Mouse (Mus musculus): ENCODE measurements at regions not wholly inside any gene's neighbourhood (a gene's known extent, or its start where the extent isn't known, plus 50 kb on each side); places are given as distances from the start of the nearest gene placed in this dataset.

- no peaks in the 10 kb centered on the region for H3K27me3 ChIP-seq (replicated peaks; ENCODE audit: control insufficient read depth, insufficient read depth, low read length)
- 84% methylated on average over 6 of the region's 6 CpGs for WGBS
- no peak overlapping the region for H3K4me2 ChIP-seq (ENCODE audit: low read depth, low read length)
- no peak for DNase-seq (ENCODE audit: low spot score)
- H3K9me3 ChIP-seq (ENCODE audit: control insufficient read depth, low read length), result no peaks in the 10 kb centered on the region
- no peak for ATAC-seq (ENCODE audit: low read depth)
- H3K9ac ChIP-seq (ENCODE audit: low read depth, low read length), result no peak overlapping the region
- no peaks in the 10 kb centered on the region for H3K36me3 ChIP-seq (ENCODE audit: control insufficient read depth, insufficient read depth, low read length)
- no peak overlapping the region for H3K27ac ChIP-seq (replicated peaks; ENCODE audit: low read depth, low read length)
- no peaks in the 10 kb centered on the region for H3K4me1 ChIP-seq (ENCODE audit: control insufficient read depth, insufficient read depth, low read length)
- H3K4me3 ChIP-seq (ENCODE audit: low read depth, low read length), result no peak overlapping the region
Observed at GRCm38 (mm10) chr12:25938856-25939255, 476.2 kb downstream of the Rnf144a start.

DNA sequence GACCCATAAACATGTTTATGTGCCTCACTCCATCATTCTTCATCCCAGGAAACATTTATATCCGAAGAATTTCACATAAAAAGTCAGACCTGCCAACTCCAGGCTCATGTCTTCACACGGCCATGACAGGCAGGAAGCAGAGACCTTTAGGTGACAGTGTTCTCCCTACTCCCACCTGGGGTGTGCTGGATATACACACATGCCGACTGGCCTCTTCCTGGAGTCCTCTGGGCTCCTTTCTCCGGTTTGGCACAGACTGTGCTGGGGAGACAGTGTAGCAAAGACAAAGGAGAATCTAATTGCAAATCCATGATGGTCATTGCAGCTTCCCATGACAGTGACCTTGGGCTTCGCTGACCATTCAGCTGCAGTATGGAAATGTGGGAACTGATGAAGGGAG lies 480.1 kb downstream of the Rnf144a start:
- 77% methylated on average over 5 of the region's 5 CpGs for WGBS
- Histone ChIP-seq H3K4me3 (ENCODE audit: low read depth, low read length) (no peak overlapping the region), H3K27me3 (replicated peaks; ENCODE audit: control insufficient read depth, insufficient read depth, low read length) (no peaks in the 10 kb centered on the region), H3K36me3 (ENCODE audit: control insufficient read depth, insufficient read depth, low read length) (no peaks in the 10 kb centered on the region), H3K9me3 (ENCODE audit: control insufficient read depth, low read length) (no peaks in the 10 kb centered on the region), H3K27ac (replicated peaks; ENCODE audit: low read depth, low read length) (no peak overlapping the region), H3K4me2 (ENCODE audit: low read depth, low read length) (no peak overlapping the region), H3K9ac (ENCODE audit: low read depth, low read length) (no peak overlapping the region), H3K4me1 (ENCODE audit: control insufficient read depth, insufficient read depth, low read length) (no peaks in the 10 kb centered on the region)
- DNase-seq (ENCODE audit: low spot score) (no peak), ATAC-seq (ENCODE audit: low read depth) (no peak)

GRCm38 (mm10) chr12:25934526-25934925 lies 480.5 kb downstream of the Rnf144a start:
- no peak for DNase-seq (ENCODE audit: low spot score)
- no peaks in the 10 kb centered on the region for H3K36me3 ChIP-seq (ENCODE audit: control insufficient read depth, insufficient read depth, low read length)

GRCm38 (mm10) chr12:25926367-25926766 lies 488.7 kb downstream of the Rnf144a start:
- WGBS, result 59% methylated on average over 5 of the region's 5 CpGs
- no peak overlapping the region for H3K9ac ChIP-seq (ENCODE audit: low read depth, low read length)
- ATAC-seq (ENCODE audit: low read depth), result no peak
- H3K4me1 ChIP-seq (ENCODE audit: control insufficient read depth, insufficient read depth, low read length), result no peaks in the 10 kb centered on the region
- H3K4me2 ChIP-seq (ENCODE audit: low read depth, low read length), result no peak overlapping the region
- no peaks in the 10 kb centered on the region for H3K27me3 ChIP-seq (replicated peaks; ENCODE audit: control insufficient read depth, insufficient read depth, low read length)
- DNase-seq (ENCODE audit: low spot score), result peak; percentile 13
- no peaks in the 10 kb centered on the region for H3K9me3 ChIP-seq (ENCODE audit: control insufficient read depth, low read length)
- H3K4me3 ChIP-seq (ENCODE audit: low read depth, low read length), result no peak overlapping the region
- H3K36me3 ChIP-seq (ENCODE audit: control insufficient read depth, insufficient read depth, low read length), result no peaks in the 10 kb centered on the region
- H3K27ac ChIP-seq (replicated peaks; ENCODE audit: low read depth, low read length), result no peak overlapping the region

More at GRCm38 (mm10) chr12:25934526-25934925, 480.5 kb downstream of the Rnf144a start:
- no peaks in the 10 kb centered on the region for H3K9me3 ChIP-seq (ENCODE audit: control insufficient read depth, low read length)
- no peak overlapping the region for H3K4me3 ChIP-seq (ENCODE audit: low read depth, low read length)
- H3K27ac ChIP-seq (replicated peaks; ENCODE audit: low read depth, low read length), result no peak overlapping the region
- ATAC-seq (ENCODE audit: low read depth), result no peak
- H3K9ac ChIP-seq (ENCODE audit: low read depth, low read length), result no peak overlapping the region
- H3K4me2 ChIP-seq (ENCODE audit: low read depth, low read length), result no peak overlapping the region
- 95% methylated on average over 3 of the region's 3 CpGs for WGBS
- H3K27me3 ChIP-seq (replicated peaks; ENCODE audit: control insufficient read depth, insufficient read depth, low read length), result no peaks in the 10 kb centered on the region
- H3K4me1 ChIP-seq (ENCODE audit: control insufficient read depth, insufficient read depth, low read length), result no peaks in the 10 kb centered on the region

GRCm38 (mm10) chr12:25924526-25924925 lies 490.5 kb downstream of the Rnf144a start:
- DNase-seq (ENCODE audit: low spot score) (no peak), ATAC-seq (ENCODE audit: low read depth) (no peak)
- Histone ChIP-seq H3K27ac (replicated peaks; ENCODE audit: low read depth, low read length) (no peak overlapping the region), H3K27me3 (replicated peaks; ENCODE audit: control insufficient read depth, insufficient read depth, low read length) (no peaks in the 10 kb centered on the region), H3K9ac (ENCODE audit: low read depth, low read length) (no peak overlapping the region), H3K36me3 (ENCODE audit: control insufficient read depth, insufficient read depth, low read length) (no peaks in the 10 kb centered on the region), H3K9me3 (ENCODE audit: control insufficient read depth, low read length) (no peaks in the 10 kb centered on the region), H3K4me2 (ENCODE audit: low read depth, low read length) (no peak overlapping the region), H3K4me1 (ENCODE audit: control insufficient read depth, insufficient read depth, low read length) (no peaks in the 10 kb centered on the region), H3K4me3 (ENCODE audit: low read depth, low read length) (no peak overlapping the region)
- 71% methylated on average over 9 of the region's 9 CpGs for WGBS

- Histone ChIP-seq H3K4me1 (ENCODE audit: control insufficient read depth, insufficient read depth, low read length) (no peaks in the 10 kb centered on the region), H3K27me3 (replicated peaks; ENCODE audit: control insufficient read depth, insufficient read depth, low read length) (no peaks in the 10 kb centered on the region), H3K4me3 (ENCODE audit: low read depth, low read length) (no peak overlapping the region), H3K36me3 (ENCODE audit: control insufficient read depth, insufficient read depth, low read length) (no peaks in the 10 kb centered on the region), H3K9ac (ENCODE audit: low read depth, low read length) (no peak overlapping the region), H3K9me3 (ENCODE audit: control insufficient read depth, low read length) (no peaks in the 10 kb centered on the region), H3K4me2 (ENCODE audit: low read depth, low read length) (no peak overlapping the region), H3K27ac (replicated peaks; ENCODE audit: low read depth, low read length) (no peak overlapping the region)
- 95% methylated on average over 1 of the region's 1 CpGs for WGBS
- no peak for ATAC-seq (ENCODE audit: low read depth)
- no peak for DNase-seq (ENCODE audit: low spot score)
Observed at GRCm38 (mm10) chr12:25923772-25924171, 491.3 kb downstream of the Rnf144a start.

- Histone ChIP-seq H3K36me3 (ENCODE audit: control insufficient read depth, insufficient read depth, low read length) (no peaks in the 10 kb centered on the region), H3K27ac (replicated peaks; ENCODE audit: low read depth, low read length) (no peak overlapping the region), H3K4me1 (ENCODE audit: control insufficient read depth, insufficient read depth, low read length) (no peaks in the 10 kb centered on the region), H3K9me3 (ENCODE audit: control insufficient read depth, low read length) (peaks cover 8% of the 10 kb centered on the region), H3K4me2 (ENCODE audit: low read depth, low read length) (no peak overlapping the region), H3K4me3 (ENCODE audit: low read depth, low read length) (no peak overlapping the region), H3K27me3 (replicated peaks; ENCODE audit: control insufficient read depth, insufficient read depth, low read length) (no peaks in the 10 kb centered on the region), H3K9ac (ENCODE audit: low read depth, low read length) (no peak overlapping the region)
- ATAC-seq (ENCODE audit: low read depth), result no peak
- no peak for DNase-seq (ENCODE audit: low spot score)
- WGBS, result 80% methylated on average over 1 of the region's 1 CpGs
Observed at GRCm38 (mm10) chr12:25905614-25906013, 509.4 kb downstream of the Rnf144a start.

- WGBS, result 53% methylated on average over 3 of the region's 3 CpGs
- Histone ChIP-seq H3K4me2 (ENCODE audit: low read depth, low read length) (no peak overlapping the region), H3K9ac (ENCODE audit: low read depth, low read length) (no peak overlapping the region), H3K27ac (replicated peaks; ENCODE audit: low read depth, low read length) (no peak overlapping the region), H3K4me3 (ENCODE audit: low read depth, low read length) (no peak overlapping the region), H3K36me3 (ENCODE audit: control insufficient read depth, insufficient read depth, low read length) (no peaks in the 10 kb centered on the region), H3K9me3 (ENCODE audit: control insufficient read depth, low read length) (no peaks in the 10 kb centered on the region), H3K27me3 (replicated peaks; ENCODE audit: control insufficient read depth, insufficient read depth, low read length) (no peaks in the 10 kb centered on the region), H3K4me1 (ENCODE audit: control insufficient read depth, insufficient read depth, low read length) (no peaks in the 10 kb centered on the region)
- ATAC-seq (ENCODE audit: low read depth) (no peak), DNase-seq (ENCODE audit: low spot score) (no peak)
Observed at GRCm38 (mm10) chr12:25896543-25896942, 518.5 kb downstream of the Rnf144a start.

DNA sequence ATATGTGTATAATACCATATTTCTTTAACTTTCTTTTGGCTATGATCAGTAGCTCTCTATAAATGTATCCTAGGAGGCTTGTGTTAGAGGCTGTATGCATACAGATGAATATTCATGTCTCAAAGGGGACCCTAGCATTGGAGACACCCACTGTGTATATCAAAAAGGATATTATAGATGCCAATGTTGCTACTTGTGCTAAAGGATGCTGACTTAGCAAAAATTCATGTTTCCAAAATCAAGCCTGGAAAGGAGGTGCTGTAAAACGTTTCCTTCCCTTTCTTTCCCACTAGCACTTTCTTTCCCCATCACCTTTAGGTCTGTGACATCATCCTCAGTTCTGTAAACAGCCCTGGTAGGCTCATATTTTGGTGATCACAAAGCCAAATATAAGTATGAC lies 519.4 kb downstream of the Rnf144a start:
- Histone ChIP-seq H3K4me1 (ENCODE audit: control insufficient read depth, insufficient read depth, low read length) (no peaks in the 10 kb centered on the region), H3K4me2 (ENCODE audit: low read depth, low read length) (no peak overlapping the region), H3K27me3 (replicated peaks; ENCODE audit: control insufficient read depth, insufficient read depth, low read length) (no peaks in the 10 kb centered on the region), H3K9me3 (ENCODE audit: control insufficient read depth, low read length) (no peaks in the 10 kb centered on the region), H3K9ac (ENCODE audit: low read depth, low read length) (no peak overlapping the region), H3K27ac (replicated peaks; ENCODE audit: low read depth, low read length) (no peak overlapping the region), H3K36me3 (ENCODE audit: control insufficient read depth, insufficient read depth, low read length) (no peaks in the 10 kb centered on the region), H3K4me3 (ENCODE audit: low read depth, low read length) (no peak overlapping the region)
- 35% methylated on average over 1 of the region's 1 CpGs for WGBS
- ATAC-seq (ENCODE audit: low read depth) (no peak), DNase-seq (ENCODE audit: low spot score) (no peak)

All from embryonic facial prominence, embryonic 14.5 days (tissue).